Mouse (Mus musculus) frontal cortex, adult (tissue): Measurements from ENCODE around the gene Fgfr2.

ENCODE experiments used
- ATAC-seq: cut with Nextera tagmentation; 2 replicates; pipeline ENCODE4 v1.9.2; 2017; ENCODE audit warnings: mild to moderate bottlenecking, moderate library complexity, mixed read lengths; ENCODE audit not compliant: low TSS enrichment

Gene Fgfr2

DNA sequence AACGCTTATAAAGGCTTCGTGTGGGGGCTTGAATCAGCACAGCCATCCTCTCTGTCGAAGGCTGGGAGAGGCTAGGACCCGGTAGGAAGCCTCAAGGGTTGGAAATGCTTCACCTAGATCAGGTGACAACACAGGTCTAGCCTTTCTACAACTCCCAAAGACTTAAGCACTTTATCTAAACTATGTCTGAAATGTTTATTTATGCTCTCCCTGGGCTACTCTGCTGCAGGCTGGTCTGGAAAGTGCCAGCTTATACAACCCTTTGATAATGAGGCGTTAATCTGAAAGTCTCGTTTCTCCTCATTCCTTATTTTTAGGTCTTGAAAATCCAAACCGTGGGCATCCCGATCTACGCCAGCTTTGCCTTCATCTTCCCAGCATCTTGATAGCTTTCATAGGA is 2299.2 kb downstream of the Fgfr2 start:
- ATAC-seq = no peak

DNA sequence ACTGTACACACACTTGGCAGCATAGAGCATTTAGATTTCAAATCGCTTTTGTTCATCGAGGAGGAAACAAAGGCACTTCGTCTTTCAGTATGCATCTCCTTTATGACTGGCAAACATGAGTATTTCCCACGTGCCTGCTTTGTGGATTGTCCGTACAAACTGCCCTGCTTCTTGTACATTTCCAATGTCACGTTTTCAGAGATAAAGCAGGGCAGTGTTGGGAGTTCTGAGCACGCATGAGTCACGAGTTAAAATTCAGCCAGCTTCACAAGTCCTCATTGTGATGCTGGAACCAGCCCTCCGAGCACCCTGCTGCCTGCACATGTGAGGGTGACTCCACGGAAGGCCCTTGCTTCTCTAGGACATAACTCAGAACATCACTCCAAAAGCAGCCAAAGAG is 2303.5 kb downstream of the Fgfr2 start:
- peak; percentile 60 for ATAC-seq

DNA sequence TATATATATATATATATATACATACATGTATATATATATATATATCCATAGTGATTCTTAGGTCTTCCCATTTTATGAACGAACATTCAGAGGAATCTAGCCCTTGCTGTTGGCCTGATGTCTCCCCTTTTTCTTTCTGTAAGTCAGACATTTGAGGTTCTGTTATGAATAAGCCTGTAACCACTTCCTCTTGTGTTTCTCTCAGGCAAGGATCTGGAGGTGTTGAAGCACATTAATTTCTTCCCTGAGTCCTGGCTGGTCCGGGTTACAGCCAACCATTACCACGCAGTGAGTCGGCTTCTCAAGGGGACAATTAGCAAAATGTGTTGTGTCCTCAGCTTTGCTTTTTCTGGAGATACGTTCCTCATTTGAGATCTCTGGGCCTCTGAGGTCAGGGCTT is 2304.3 kb downstream of the Fgfr2 start:
- ATAC-seq = no peak

DNA sequence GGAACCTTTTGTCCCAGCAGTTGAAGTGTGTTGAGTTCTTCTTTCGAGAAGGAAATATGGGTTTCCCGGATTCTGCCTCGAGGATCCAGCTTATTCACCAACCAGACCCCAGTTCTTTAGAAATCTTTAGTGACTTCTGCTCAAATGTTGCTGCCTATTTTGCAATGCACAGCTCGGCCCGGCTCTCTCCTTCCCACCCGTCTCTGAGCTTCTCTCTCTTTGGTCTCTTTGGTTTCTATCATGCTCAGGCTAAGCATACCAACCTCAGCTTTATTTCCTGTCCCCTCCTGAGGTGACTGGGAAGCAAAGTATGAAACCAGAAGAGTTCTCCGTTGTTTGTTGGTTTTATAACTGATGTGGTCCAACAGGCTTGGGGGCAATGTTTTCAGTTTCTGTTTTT is 2306.9 kb downstream of the Fgfr2 start:
- no peak for ATAC-seq

DNA sequence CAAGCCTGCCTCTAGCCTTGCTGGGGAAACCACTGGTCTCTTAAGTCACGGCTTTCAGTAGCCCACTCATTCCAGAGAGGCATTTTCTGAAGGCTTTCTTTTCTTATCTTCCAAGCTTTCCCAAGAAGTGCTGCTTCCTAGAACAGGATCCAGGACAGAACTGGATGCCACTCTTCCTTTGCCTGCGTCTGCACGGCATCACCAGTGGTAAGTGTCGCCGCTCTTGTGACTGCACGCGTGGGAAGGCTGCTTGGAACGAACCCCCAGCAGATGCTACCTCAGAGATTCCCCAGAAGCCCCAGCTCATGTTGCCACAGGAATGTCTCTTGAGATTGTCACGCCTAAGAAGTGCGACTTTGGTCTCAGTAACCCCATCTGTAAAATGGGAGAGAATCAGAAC is 2307.5 kb downstream of the Fgfr2 start:
- peak; percentile 77 for ATAC-seq

DNA sequence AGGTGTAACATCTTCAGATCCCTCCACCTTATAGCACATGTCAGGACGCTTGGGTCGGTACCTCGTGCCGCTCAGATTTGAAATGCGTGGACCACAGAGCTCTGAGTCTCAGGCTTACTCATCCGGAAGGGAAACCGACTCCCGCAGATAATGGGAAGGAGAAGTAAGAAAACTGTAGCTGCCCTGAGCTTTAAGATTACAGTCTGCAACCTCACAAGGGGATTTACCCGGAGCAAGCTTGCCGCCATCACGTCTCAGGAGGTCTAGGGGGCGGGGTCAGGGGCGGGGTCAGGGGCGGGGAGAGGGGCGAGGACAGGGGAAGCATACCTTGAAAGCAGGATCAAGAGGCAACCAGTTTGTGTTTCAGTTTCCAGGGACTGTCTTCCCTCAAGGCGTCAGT is 2310.7 kb downstream of the Fgfr2 start:
- ATAC-seq = no peak

DNA sequence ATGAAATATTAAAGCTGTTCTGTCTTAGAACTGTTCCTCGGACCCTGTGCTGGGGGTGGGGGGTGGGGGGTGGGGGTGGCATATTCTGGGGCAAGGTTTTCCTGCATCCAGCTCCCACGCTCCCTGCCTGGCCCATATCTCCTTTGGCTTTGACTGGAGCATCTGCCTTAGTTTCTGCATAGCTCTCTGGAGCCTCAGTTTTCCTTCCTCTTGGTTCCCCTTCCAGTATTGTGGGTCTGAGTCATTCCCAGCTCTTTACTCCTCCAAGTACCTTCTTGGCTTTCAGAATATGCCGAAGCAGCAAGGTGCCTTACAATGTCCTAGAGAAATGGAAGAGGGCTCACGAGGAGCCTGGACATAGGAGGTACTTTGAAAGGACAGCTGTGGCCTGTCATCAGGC is 2312.9 kb downstream of the Fgfr2 start:
- peak; percentile 53; the same call in 1 of the 2 replicates for ATAC-seq

DNA sequence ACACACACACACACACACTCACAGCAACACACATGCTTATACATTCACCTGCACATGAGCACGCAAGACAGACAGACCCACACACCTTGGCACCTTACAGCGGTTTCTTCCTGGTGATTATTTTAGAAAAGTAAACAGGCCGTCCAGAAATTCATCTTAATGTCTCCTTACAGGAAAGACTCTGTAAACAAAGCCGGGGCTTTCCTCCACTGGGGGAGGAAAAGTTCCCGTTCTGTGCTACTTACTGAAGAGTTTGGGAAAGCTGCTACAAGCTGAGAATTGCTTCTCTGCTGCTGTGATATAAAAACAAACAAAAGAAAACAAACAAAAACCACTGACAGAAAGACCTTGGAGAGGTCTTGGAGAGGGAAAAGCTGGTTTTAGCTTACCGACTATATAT is 2314.5 kb downstream of the Fgfr2 start:
- ATAC-seq = no peak

DNA sequence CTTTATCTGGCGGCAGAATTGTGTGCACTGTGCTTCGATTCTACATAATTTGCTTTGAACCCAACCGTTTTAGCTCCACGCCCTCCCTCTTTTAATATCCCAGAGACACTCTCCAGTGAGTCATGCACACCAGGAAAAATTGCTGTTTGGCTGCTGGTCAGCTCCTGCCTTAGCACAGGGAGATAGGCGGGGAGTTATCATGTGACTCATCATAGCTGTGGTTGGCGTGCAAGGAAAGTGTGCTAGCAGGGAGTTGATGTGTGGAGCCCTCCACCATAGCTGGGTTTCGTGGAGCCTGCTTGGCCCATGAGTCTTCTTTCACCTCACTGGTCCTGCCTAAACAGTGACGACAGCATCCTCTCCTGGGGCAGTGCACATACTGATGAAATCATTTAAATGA is 2315.4 kb downstream of the Fgfr2 start:
- peak; percentile 88 for ATAC-seq

DNA sequence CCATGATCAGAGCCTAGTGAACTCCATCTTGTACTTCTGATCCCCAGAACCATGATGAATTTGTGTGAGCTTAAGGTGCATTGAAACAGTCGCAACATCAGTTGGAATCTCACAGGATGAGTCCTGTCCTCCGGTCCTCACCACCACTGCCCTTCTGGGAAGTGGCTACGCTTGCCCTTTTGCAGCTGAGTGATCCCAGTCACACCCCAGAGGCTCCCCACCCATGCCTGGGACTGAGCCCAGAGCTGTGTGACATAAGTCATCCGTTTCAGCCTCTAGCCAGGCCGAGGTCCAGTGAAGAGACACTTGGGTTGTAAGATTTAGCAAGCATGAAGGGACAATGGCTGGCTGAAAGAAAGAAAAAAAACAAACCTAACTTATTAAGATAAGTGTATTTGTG is 2318.2 kb downstream of the Fgfr2 start:
- no peak for ATAC-seq

DNA sequence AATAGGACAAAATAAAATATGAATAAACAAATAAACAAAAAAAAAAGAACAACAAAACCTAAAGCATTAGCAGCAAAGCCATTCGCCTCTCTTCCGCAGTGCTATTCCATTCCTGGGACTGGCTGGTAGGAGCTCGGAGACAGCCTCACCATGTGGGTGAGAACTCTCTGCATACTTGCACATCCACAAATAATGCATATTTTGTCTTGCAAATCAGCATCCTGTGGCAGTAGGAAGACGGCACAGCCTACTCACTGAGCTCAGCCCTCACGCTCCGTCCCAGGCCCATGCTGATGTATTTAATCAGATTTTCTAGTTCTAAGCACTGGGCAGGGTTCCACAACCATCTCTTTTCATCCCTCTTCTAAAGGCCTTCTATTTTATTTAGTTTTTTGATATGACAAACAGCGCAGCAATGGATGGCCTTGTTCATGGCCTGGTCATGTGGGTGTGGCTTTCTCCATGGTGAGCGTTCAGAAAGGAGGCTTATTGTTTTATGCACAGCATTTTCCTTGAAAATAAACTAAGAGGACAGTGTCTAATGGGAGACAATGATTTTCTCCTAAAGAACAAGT is 2319.8 kb downstream of the Fgfr2 start:
- ATAC-seq = peak; percentile 79

DNA sequence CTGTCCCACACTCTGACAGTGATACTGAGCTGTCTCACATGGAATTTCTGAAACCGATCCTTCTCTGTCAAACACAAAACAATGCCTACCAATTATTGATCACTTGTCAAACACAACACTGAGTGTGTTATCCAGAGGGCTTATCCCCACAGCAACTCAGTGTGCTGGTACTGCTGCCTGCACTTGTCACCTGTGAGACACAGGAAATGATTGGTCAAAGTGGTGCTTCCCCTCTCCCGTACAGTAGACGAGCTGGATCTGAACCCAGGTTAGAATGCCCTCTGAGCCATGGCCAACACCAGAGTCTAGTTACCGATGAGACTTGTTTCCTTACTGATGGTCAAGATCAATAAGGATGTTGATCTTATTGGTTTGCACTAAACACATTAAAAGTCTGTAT is 2321.3 kb downstream of the Fgfr2 start:
- no peak for ATAC-seq

DNA sequence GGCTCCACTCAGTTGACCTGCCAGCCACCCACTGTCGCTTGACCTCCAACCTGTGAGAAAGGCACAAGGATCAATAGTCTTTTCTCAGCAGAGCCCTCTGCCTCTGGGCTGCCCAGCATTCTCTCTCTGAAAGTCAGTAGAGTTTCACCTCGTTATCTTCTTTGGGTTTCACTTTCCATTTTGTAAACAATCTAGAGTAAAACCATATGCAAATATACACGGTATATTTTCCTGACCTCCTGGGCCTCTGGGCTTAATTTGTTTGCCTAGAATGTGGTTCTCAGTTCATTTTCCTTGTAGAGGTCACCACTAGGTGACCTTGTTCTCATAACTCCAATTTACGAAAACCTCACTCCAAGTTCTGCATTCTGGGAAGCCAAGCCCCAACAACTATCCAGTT is 2322.5 kb downstream of the Fgfr2 start:
- no peak for ATAC-seq

DNA sequence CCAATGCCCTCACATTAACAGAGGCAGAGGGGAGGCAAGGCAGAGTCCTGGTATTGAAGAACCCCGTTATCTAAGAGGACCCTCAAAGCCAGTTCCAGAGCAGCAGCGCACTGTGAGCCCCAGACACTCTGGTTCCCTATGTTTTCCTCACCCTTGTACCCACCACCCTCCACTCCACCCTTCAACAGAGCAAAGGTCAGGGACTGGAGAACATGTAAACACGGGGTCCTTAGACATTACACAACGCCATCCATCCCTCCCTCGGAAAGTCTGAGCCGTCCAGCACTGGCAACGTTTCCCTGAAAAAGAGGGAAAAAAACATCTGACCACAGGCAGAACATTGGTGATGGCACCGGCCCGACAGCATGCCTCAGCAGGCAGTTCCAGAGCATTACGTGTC is 2323.7 kb downstream of the Fgfr2 start:
- ATAC-seq = no peak

DNA sequence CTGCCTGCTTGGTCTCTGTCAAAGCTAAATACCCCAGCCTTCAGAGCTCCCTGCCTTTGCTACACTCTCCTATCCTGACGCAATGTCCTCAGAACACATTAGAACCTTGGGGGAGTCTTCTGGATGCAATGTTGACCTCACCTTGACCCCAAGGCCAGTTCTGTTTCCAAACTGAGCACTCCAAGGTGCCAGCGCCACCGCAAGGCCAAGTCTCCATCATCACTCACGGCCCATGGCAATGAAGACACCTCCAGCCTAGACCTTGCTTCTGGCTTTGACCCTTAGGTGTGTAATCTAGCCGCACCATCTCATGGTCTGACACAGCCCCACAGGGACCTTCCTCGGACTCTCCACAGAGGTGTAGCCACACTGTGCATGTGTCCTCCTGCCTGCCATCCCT is 2325.6 kb downstream of the Fgfr2 start:
- ATAC-seq = no peak

DNA sequence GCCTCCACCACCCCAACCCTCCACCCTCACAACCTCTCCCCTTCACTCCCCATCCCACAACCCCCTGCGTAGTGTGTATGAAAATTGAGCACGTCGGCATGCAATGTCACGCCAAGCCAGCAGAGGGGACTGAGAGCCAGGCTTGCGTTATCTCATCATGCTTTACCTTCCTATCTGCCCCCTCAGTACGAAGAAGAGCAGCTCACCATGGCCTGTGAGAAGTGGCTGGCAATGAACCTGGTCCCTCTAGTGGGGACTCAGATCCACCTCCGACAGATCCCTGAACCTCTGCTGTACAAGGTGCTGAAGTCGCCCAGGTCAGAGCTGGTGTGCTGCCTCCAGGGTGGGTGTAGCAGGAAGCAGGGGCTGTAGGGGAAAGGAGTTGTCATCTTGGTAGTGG is 2326.4 kb downstream of the Fgfr2 start:
- ATAC-seq = no peak

DNA sequence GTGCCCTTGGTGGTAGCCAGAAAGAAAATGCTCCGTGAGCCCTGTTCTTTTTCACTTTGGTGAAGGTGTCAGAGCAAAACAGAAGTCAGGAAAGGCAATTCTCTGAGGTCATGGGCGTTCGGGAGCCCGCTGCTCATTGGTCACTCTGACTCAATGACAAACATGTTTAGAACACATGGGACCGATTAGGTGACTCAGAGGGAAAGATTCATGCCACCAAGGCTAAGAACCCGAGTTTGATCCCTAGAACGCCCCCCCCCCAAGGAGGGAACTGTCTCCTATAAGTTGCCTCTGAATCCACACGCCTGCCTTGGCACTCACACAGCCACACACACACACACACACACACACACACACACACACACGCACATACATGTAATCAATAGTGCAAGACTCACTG is 2329.5 kb downstream of the Fgfr2 start:
- no peak for ATAC-seq

DNA sequence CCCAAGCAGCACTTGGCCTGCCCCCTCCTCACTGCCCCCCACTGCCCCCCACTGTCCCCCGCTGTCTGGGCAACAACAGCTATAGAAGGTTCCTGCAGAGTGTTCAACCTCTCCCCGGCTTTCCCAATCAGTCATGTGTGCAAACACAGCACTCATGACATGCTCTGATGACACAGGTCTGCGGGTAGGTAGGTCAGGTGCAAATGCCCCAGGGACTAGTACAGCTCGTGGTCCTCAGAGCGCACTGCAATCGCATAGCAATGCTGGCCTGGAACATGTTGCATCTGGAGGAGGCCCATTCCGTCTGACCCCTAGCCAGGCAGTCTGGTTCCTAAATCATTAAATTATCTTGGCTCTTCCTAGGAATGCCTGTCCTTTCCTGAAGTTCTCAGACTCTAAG is 2333.7 kb downstream of the Fgfr2 start:
- no peak for ATAC-seq

DNA sequence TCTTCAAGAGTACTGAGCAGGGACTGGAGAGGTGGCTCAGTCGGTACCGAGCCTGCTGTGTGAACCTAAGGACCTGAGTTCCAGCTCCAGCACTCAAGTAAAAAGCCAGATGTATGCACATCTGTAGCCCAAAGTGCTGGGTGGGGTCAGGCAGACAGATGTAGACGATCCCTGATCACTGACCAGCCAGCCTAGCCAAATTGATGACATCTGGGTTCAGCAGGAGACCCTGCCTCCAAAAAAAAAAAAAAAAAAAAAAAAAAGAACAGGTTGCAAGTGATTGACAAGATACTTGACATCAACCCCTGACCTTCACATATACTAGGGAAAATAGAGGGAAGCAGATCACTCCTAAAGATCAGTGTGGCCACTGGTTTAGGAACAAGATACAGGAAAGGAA is 2334.2 kb downstream of the Fgfr2 start:
- no peak for ATAC-seq

DNA sequence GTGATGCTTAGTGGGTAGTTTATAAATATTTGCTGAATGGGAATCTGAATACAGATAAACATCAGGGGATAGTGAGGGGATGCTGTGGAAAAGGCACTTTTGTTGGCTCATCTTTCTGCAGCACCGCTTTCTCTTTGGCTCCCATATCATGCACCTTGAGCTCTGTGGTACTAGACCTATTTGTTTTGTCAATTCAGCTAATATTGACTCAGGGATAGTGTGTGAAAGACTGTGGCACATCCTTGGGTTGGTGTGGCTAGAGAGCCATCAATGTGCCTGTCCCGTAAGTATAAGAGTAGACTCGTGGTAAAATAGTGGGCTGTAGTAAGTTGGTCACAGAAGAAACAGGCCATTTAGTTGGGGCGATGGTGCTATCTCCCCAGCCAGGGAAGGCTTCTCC is 2335.6 kb downstream of the Fgfr2 start:
- ATAC-seq = no peak

DNA sequence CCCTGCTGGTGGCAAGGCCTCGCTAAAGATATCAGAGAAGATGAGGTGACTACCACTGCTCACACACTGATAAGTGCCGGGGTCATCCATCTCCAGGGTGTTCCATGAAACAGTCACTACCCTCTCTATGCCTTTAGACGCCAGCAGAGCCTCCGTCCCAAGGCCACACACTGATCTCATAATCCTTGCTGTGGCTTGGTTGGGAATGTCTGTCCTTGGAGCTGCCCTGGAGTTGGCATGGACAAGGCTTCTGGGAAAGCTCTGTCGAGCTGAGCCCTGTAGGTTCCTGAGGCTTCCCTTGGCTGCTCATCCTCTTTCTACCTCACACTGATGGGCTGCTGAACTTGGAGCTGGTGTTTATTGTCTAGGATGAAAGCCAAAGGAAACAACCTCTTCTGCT is 2336.4 kb downstream of the Fgfr2 start:
- ATAC-seq = no peak

DNA sequence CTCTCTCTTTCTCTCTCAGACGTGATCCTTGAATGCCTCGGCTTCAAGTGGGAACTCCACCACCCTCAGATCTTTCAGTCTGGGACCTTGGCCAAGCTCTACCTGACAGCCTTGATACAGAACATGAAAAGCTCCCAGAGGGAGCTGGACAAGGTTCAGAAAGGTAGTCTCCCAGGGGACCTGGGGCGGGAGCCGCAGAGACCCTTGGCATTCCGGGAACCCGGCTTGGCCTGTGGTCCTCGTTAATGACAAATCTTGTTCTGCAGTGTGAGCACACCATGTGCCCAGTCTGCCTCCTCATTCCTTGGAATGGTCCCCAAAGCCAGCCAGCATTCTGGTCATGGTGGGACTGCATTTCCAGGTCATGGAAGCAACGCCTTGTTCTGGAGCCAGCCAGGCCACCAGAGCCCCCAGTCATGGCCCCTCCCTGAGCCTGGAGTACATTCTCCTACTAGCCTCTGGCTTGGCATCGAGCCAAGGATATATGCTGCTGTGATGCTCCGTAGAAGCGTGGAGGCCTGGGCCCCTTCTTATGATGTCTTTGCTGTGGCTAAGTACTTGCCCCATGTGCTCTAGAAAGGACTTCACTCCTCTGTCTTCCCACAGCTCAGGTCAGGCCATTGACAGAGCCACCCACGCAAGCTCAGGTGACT is 2337.1 kb downstream of the Fgfr2 start:
- ATAC-seq = no peak

DNA sequence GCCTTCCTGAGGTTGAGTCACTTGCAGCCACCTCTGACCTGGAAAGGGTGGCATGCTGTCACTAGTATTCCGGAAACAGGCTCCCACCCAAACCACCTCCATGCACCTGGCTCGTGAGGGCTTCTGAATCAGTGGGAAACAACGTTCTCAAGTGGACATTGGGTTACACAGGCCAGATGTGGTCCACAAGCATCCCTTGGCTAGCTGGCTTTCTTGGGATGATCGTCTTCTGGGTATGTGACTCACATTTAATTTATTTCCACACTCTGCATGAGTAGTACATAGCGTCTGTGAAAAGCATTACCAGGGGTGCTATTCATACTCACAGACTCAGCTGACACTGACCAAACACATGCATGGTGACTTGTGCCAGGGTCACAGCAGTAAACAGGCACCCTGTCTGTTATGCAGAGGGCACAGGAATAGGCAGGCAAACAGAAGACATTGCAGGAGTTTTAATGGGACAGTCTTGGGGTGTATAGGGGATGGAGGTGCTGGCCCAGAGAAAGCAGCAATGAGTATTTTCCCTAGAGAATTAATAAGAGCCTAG is 2340.6 kb downstream of the Fgfr2 start:
- ATAC-seq = no peak

DNA sequence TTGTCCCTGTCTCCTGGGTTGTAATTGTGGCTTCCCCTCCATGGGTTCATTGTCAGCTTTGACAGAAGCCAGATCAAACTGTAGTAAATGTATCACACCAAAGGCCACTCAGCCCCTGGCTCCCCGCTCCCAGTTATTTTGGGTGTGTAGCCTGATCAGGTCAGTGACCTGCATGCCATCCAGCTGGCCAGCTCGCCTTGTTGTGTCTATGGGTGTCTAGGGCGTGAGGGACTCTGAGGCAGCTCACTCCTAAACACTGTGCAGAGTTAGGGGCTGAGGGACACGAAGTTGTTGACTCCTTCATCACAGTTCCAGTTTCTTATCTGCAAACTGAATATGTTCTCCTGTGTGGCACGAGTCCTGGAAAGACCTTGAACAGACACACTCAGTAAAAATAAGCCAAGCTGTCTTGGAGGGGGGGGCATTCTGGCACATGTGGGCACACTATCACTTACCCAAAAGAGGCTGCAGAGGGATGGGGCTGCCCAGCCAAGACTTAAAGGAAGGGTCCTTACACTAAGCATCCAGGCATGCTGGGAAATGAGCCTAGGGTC is 2342.2 kb downstream of the Fgfr2 start:
- no peak for ATAC-seq
